Mouse (Mus musculus): ENCODE measurements around the gene Ppp5c. TPM values are rescaled to one million over a fixed set of nuclear protein-coding genes. Genes with fewer than 3 reads are reported as not detected.

Gene Ppp5c
- total and polyA plus RNA-seq, 3 experiments, result 94.2 to 249 (median 178) TPM

- TF ChIP-seq NELFE (IDR thresholded peaks at IDR 0.05; ENCODE audit: low read depth, low read length) (peak; percentile 70), GATA1 (IDR thresholded peaks at IDR 0.05; ENCODE audit: low read depth, low read length) (peak; percentile 66), ZC3H11A (IDR thresholded peaks at IDR 0.05; ENCODE audit: low read depth, low read length) (no peak), USF1 (IDR thresholded peaks at IDR 0.05; ENCODE audit: low read depth, low read length) (no peak), CHD2 (IDR thresholded peaks at IDR 0.05; ENCODE audit: low read length) (no peak), MXI1 (IDR thresholded peaks at IDR 0.05; ENCODE audit: low read depth, low read length) (peak; percentile 66)
Measured at GRCm38 (mm10) chr7:17056601-17057523, 29.1 kb upstream of the Ppp5c start (continued).

- peak; percentile 96 for DNase-seq (ENCODE audit: low read depth, low spot score)
- H3K4me1 ChIP-seq (ENCODE audit: control insufficient read depth in 1 of 2, insufficient read depth in 2 of 2, low read length in 2 of 2), result peaks cover 8 to 32% of the 10 kb centered on the region in 2 experiments
- H3K27me3 ChIP-seq (ENCODE audit: control insufficient read depth in 1 of 2, insufficient read depth in 2 of 2, low read length in 2 of 2), result no peaks in the 10 kb centered on the region
- H3K4me3 ChIP-seq (ENCODE audit: control insufficient read depth in 1 of 2, insufficient read depth in 1 of 2, low read depth in 2 of 2, low read length in 2 of 2), result peak overlapping the region; percentile 55 to 70
- no peaks in the 10 kb centered on the region for H3K9me3 ChIP-seq (replicated peaks; ENCODE audit: insufficient read depth, low read length)
- H3K36me3 ChIP-seq (ENCODE audit: control insufficient read depth in 1 of 2, insufficient read depth in 2 of 2, low read length in 2 of 2), result peaks cover 0 to 24% of the 10 kb centered on the region in 2 experiments; a peak in 3 of 4 replicates
- TF ChIP-seq ZNF384 (IDR thresholded peaks at IDR 0.05; ENCODE audit: low read depth, low read length) (no peak), MXI1 (IDR thresholded peaks at IDR 0.05; ENCODE audit: low read depth, low read length) (peak; percentile 73), BHLHE40 (IDR thresholded peaks at IDR 0.05; ENCODE audit: borderline replicate concordance, low read depth, low read length) (peak; percentile 73; the same call in 1 of the 2 replicates), POLR2A (IDR thresholded peaks at IDR 0.05; ENCODE audit: control insufficient read depth in 1 of 2, insufficient read depth in 1 of 2, low read depth in 1 of 2, low read length in 2 of 2, poor library complexity in 1 of 2) (peak; percentile 40 to 61; a peak in 2 of 4 replicates), NRF1 (IDR thresholded peaks at IDR 0.05; ENCODE audit: insufficient read depth, low read depth, low read length, poor library complexity, severe bottlenecking) (peak; percentile 82), USF1 (IDR thresholded peaks at IDR 0.05; ENCODE audit: low read depth, low read length) (no peak), HCFC1 (IDR thresholded peaks at IDR 0.05; ENCODE audit: low read depth, low read length) (peak; percentile 42; the same call in 1 of the 2 replicates), MAX (IDR thresholded peaks at IDR 0.05; ENCODE audit: low read length) (peak; percentile 54; the same call in 1 of the 2 replicates), MYB (IDR thresholded peaks at IDR 0.05; ENCODE audit: low read depth, low read length) (no peak), TAL1 (IDR thresholded peaks at IDR 0.05; ENCODE audit: low read length) (no peak)
- H3K27ac ChIP-seq (ENCODE audit: control insufficient read depth, low read depth, low read length), result peak overlapping the region; percentile 99
- peaks cover 9% of the 10 kb centered on the region; the same call in 1 of the 2 replicates for H3K79me2 ChIP-seq (ENCODE audit: control insufficient read depth, insufficient read depth, low read length, poor library complexity)
- peak overlapping the region; percentile 92 for H3K9ac ChIP-seq (ENCODE audit: control insufficient read depth, low read depth, low read length, poor library complexity, severe bottlenecking)
Measured at GRCm38 (mm10) chr7:17056081-17056581, 28.4 kb upstream of the Ppp5c start.
